Mouse (Mus musculus) left cerebral cortex, adult 2 months (tissue): ENCODE measurements around the gene Sh3rf1. TPM values are rescaled to one million over a fixed set of nuclear protein-coding genes. Genes with fewer than 3 reads are reported as not detected.

Experiments used
- DNase-seq, 2 experiments: peaks; one replicate each; pipeline ENCODE4 v3.0.0; 2021 to 2022; ENCODE audit warnings: low spot score in 2 of 2, mixed read lengths in 1 of 2; ENCODE audit errors: extremely low spot score in 1 of 2
- H3K27ac ChIP-seq: fragments of 200-600 bp; 2 replicates; pipeline ENCODE4 v1.8.1; 2022
- H3K4me3 ChIP-seq: fragments of 200-600 bp; 2 replicates; pipeline ENCODE4 v1.8.1; 2022
- CTCF ChIP-seq: fragments of 200-600 bp; IDR thresholded peaks from 2 replicates; pipeline ENCODE4 v1.8.1; 2022; ENCODE audit warnings: antibody characterized with exemption, mild to moderate bottlenecking, moderate library complexity
- intact Hi-C: fragments of 180-260 bp; cut with DNase I; formaldehyde crosslinking; loops from one replicate; pipeline ENCODE4 v1.15.1; 2025
- total RNA-seq, 2 experiments: library from RNA; stranded (reverse); gene quantifications; 2 replicates each; pipeline ENCODE4 v1.2.3; 2021

Gene Sh3rf1
- total RNA-seq, 2 experiments from 2014 or later = 37.5 to 40.7 TPM

GRCm38 (mm10) chr8:61244157-61244556 is 20.5 kb downstream of the Sh3rf1 start:
- DNase-seq = no peak
- no peak overlapping the region for H3K4me3 ChIP-seq
- peak; percentile 22 for TF ChIP-seq CTCF
- intact Hi-C loops = no loop called here
- no peak overlapping the region for H3K27ac ChIP-seq

- TF ChIP-seq CTCF = no peak
- DNase-seq = no peak
- intact Hi-C loops = no loop called here
- Histone ChIP-seq H3K27ac (no peak overlapping the region), H3K4me3 (no peak overlapping the region)
Observed at GRCm38 (mm10) chr8:61247270-61248025, 23.8 kb downstream of the Sh3rf1 start.

DNA sequence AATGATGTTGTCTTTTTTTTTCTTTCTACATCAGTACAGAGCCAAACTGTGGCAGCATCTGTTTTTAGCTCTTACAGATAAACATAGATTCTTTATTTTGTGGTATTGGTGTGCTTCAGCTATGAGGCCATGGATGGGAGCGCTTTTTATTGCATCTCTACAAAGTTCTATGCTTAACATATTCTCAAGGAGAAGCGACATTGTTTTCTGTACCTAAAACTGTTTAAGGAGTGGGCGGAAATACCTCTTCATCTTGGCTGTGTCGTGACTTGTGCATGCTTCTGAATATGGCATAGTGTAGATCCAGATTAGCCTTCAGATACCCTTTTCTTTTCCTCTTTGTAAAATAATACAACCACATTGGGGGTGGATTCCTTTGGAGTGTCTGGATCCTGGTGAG is 25.8 kb downstream of the Sh3rf1 start:
- Histone ChIP-seq H3K27ac (no peak overlapping the region; the same call in 1 of the 2 replicates), H3K4me3 (no peak overlapping the region)
- TF ChIP-seq CTCF = no peak
- DNase-seq = no peak
- intact Hi-C loops = no loop called here

GRCm38 (mm10) chr8:61254196-61254595 is 30.5 kb downstream of the Sh3rf1 start:
- TF ChIP-seq CTCF = no peak
- Histone ChIP-seq H3K27ac (no peak overlapping the region), H3K4me3 (no peak overlapping the region)
- intact Hi-C loops = no loop called here
- DNase-seq = no peak

GRCm38 (mm10) chr8:61258828-61259227 is 35.2 kb downstream of the Sh3rf1 start:
- intact Hi-C loops = loop anchor here (1.0 to 5.0 kb wide), 2 partner anchors 35 to 48 kb away; no protein-coding TSS in a partner anchor
- TF ChIP-seq CTCF = no peak
- peak overlapping the region; percentile 62; the same call in 1 of the 2 replicates for H3K27ac ChIP-seq
- no peak overlapping the region; the same call in 1 of the 2 replicates for H3K4me3 ChIP-seq
- DNase-seq = peak; percentile 31 to 49

DNA sequence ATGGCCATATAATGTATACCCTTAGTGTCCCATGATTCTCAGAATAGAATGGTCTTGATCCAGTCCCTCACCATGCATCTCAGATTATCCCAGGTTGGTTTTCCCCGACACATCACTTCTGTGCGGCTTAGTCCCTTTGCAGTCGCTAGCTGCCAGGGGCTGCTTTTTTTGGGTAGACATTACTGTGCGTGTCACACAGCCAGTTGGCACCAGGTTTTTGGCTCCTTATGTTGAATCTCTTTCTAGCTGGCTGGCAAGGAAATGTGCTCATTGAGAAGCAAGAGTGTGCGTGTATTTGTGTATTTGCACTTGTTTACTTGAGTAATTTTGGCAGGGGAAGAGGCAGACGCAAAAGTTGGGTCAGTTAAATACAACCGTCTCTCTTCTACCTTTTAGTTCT is 35.9 kb downstream of the Sh3rf1 start:
- Histone ChIP-seq H3K4me3 (no peak overlapping the region; the same call in 1 of the 2 replicates), H3K27ac (peak overlapping the region; percentile 62; the same call in 1 of the 2 replicates)
- intact Hi-C loops = loop anchor here (1.0 to 5.0 kb wide), 2 partner anchors 35 to 48 kb away; no protein-coding TSS in a partner anchor
- DNase-seq = peak; percentile 43 to 45
- TF ChIP-seq CTCF = no peak

- Histone ChIP-seq H3K4me3 (no peak overlapping the region), H3K27ac (no peak overlapping the region)
- intact Hi-C loops = no loop called here
- no peak for TF ChIP-seq CTCF
- DNase-seq = no peak
Observed at GRCm38 (mm10) chr8:61260530-61260929, 36.9 kb downstream of the Sh3rf1 start.

DNA sequence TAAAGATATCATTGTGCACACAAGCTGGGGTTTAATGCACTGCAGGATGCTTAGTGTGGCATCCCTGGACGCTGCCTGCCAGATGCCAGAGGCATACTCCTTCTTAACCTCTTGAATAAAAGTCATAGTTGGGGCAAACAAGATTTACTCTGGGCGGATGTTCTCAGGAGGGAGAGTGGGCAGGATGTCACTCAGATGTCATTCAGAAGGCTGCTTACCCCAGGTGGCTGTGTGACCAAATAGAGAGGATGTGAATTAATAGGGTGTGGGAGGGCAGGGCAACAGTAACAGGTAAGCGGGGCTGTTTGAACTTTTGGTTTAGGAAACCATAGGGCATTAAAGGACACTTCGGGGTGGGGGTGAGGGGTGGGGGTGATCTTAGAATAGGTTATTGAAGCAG is 37.7 kb downstream of the Sh3rf1 start:
- DNase-seq = no peak
- intact Hi-C loops = no loop called here
- no peak overlapping the region for H3K27ac ChIP-seq
- no peak for TF ChIP-seq CTCF
- no peak overlapping the region for H3K4me3 ChIP-seq

DNA sequence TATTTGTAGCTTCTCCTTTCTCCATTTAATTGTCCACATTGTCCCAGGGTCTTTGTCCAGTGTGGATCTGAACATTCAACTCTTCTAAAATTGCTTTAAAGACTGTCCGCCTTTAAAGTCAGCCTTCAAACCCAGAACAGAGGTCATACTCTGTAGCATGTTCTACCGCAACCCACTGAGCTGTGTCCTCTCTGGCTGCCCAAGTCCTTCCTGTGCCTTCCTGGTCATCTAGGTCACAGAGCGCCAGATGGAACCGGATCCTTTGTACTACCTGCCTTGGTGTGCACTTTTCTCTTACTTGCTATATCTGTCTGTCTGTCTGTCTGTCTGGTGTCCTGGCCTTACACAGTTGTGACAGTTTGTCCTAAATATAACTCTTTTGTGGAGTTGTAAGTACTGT is 40.0 kb downstream of the Sh3rf1 start:
- intact Hi-C loops = no loop called here
- Histone ChIP-seq H3K4me3 (no peak overlapping the region), H3K27ac (no peak overlapping the region)
- TF ChIP-seq CTCF = no peak
- DNase-seq = no peak

DNA sequence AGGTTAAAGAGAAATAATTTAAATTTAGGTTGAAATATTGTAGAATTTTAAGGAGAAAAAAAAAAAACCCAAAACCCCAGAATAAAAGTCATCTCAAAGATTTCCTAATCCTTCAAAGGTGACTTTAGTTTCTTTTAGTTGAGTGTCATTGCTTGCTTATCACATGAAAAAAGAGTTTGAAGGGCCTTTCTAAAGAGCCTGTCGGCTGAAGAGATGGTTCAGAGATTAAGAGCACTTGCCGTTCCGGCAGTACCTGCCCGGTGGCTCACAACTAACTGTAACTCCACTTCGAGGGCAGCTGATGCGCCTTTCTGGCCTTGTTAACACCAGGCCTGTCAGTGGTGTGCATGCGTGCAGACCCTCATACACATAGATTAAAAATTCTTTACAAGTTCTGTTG is 41.2 kb downstream of the Sh3rf1 start:
- intact Hi-C loops = no loop called here
- TF ChIP-seq CTCF = no peak
- no peak for DNase-seq
- Histone ChIP-seq H3K27ac (no peak overlapping the region), H3K4me3 (no peak overlapping the region)

DNA sequence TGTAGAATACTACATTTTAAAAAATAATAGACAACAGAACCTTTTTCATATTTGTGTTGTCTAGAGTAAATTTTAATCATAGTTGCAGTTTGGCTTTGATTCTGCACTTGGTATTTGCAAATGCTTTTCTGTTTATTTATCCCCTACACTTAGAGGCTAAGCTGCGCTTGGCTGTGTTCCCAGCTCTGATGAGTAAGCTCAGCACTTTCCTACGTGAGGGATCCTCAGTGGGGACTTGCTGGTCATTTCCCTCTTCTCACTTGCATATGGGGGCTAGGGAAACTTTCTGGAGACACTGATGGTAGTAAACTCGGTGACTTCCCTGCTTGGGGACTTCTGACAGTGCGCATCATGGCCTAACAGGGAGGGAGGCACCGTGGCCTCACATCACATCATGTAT is 41.7 kb downstream of the Sh3rf1 start:
- Histone ChIP-seq H3K4me3 (no peak overlapping the region), H3K27ac (no peak overlapping the region)
- peak; percentile 47 to 54 for DNase-seq
- intact Hi-C loops = no loop called here
- no peak for TF ChIP-seq CTCF

DNA sequence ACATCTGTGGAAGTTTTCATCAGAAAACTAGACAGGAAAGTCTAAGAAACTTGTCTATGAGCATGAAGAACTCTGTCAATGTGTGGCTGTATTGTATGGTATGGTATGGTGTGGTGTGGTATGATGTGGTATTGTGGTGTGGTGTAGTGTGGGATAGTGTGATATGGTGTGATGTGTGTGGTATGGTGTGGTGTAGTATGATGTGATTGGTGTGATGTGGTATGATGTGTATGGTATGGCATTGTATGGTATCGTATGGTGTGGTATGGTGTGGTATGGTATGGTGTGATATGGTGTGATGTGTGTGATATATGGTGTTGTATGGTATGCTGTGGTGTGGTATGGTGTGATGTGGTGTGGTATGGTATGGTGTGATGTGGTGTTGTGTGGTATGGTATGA is 43.4 kb downstream of the Sh3rf1 start:
- TF ChIP-seq CTCF = no peak
- intact Hi-C loops = no loop called here
- DNase-seq = no peak

GRCm38 (mm10) chr8:61267692-61268091 is 44.0 kb downstream of the Sh3rf1 start:
- intact Hi-C loops = no loop called here
- no peak for DNase-seq
- Histone ChIP-seq H3K27ac (no peak overlapping the region), H3K4me3 (no peak overlapping the region)
- TF ChIP-seq CTCF = no peak

More for the DNA sequence above, 43.4 kb downstream of the Sh3rf1 start:
- no peak overlapping the region for H3K4me3 ChIP-seq
- H3K27ac ChIP-seq = no peak overlapping the region
